Mouse (Mus musculus): ENCODE results near the gene 4930583I09Rik.

- TF ChIP-seq POLR2A (IDR thresholded peaks at IDR 0.05; ENCODE audit: low read depth, low read length) = no peak
- TF ChIP-seq CTCF (IDR thresholded peaks at IDR 0.05; ENCODE audit: extremely low read depth, insufficient read length, insufficient replicate concordance, low read depth, low read length) = no peak
Measured at GRCm38 (mm10) chr17:64820841-64821593, 14.9 kb downstream of the 4930583I09Rik start.
